Mouse (Mus musculus): ENCODE results near the gene Vmn1r4. TPM values are rescaled to one million over a fixed set of nuclear protein-coding genes. Genes with fewer than 3 reads are reported as not detected.

Gene Vmn1r4
- polyA plus RNA-seq, 1 experiment from 2014 or later, result 0.16 TPM

GRCm38 (mm10) chr6:56901824-56902386, 21.9 kb upstream of the Vmn1r4 start:
- no peaks in the 10 kb centered on the region for H3K9me3 ChIP-seq (replicated peaks; ENCODE audit: control insufficient read depth, low read length)
- peak; percentile 65 for ATAC-seq (replicated peaks; ENCODE audit: extremely low read depth, insufficient read depth, low FRiP score)
- peaks cover 47% of the 10 kb centered on the region for H3K4me1 ChIP-seq (ENCODE audit: control insufficient read depth, insufficient read depth, low read length)
- peak overlapping the region; percentile 66 for H3K4me2 ChIP-seq (ENCODE audit: low read depth, low read length)
- no peaks in the 10 kb centered on the region for H3K27me3 ChIP-seq (ENCODE audit: control insufficient read depth, insufficient read depth, low read length)
- peak overlapping the region; percentile 53 for H3K4me3 ChIP-seq (ENCODE audit: low read length)
- peak overlapping the region; percentile 54 for H3K9ac ChIP-seq (ENCODE audit: low read length)
- WGBS, result 15% methylated on average over 12 of the region's 12 CpGs
- H3K36me3 ChIP-seq (ENCODE audit: control insufficient read depth, insufficient read depth), result no peaks in the 10 kb centered on the region
- peak overlapping the region; percentile 81 for H3K27ac ChIP-seq (ENCODE audit: low read length)

- H3K9me3 ChIP-seq (replicated peaks; ENCODE audit: control insufficient read depth, low read length), result no peaks in the 10 kb centered on the region
- H3K9ac ChIP-seq (ENCODE audit: low read length), result no peak overlapping the region
- H3K27ac ChIP-seq (ENCODE audit: low read length), result peak overlapping the region; percentile 49
- H3K4me2 ChIP-seq (ENCODE audit: low read depth, low read length), result no peak overlapping the region
- H3K4me1 ChIP-seq (ENCODE audit: control insufficient read depth, insufficient read depth, low read length), result peaks cover 47% of the 10 kb centered on the region
- no peaks in the 10 kb centered on the region for H3K36me3 ChIP-seq (ENCODE audit: control insufficient read depth, insufficient read depth)
- H3K4me3 ChIP-seq (ENCODE audit: low read length), result no peak overlapping the region
- 57% methylated on average over 7 of the region's 7 CpGs for WGBS
- 0 out of 2 replicates have a peak, but pooled peaks have one; percentile 23 for ATAC-seq (replicated peaks; ENCODE audit: extremely low read depth, insufficient read depth, low FRiP score)
- H3K27me3 ChIP-seq (ENCODE audit: control insufficient read depth, insufficient read depth, low read length), result no peaks in the 10 kb centered on the region
These were observed 21.0 kb upstream of the Vmn1r4 start for GRCm38 (mm10) chr6:56902606-56903520.

- H3K27me3 ChIP-seq (ENCODE audit: control insufficient read depth, insufficient read depth, low read length), result no peaks in the 10 kb centered on the region
- no peaks in the 10 kb centered on the region for H3K9me3 ChIP-seq (replicated peaks; ENCODE audit: control insufficient read depth, low read length)
- no peak overlapping the region for H3K4me3 ChIP-seq (ENCODE audit: low read length)
- peak overlapping the region; percentile 77 for H3K27ac ChIP-seq (ENCODE audit: low read length)
- ATAC-seq (replicated peaks; ENCODE audit: extremely low read depth, insufficient read depth, low FRiP score), result peak; percentile 67
- H3K9ac ChIP-seq (ENCODE audit: low read length), result 0 out of 2 replicates have a peak overlapping the region, but pooled peaks have one; percentile 43
- H3K4me2 ChIP-seq (ENCODE audit: low read depth, low read length), result peak overlapping the region; percentile 47; the same call in 1 of the 2 replicates
- no peaks in the 10 kb centered on the region for H3K36me3 ChIP-seq (ENCODE audit: control insufficient read depth, insufficient read depth)
- peaks cover 47% of the 10 kb centered on the region for H3K4me1 ChIP-seq (ENCODE audit: control insufficient read depth, insufficient read depth, low read length)
- 21% methylated on average over 6 of the region's 6 CpGs for WGBS
These were observed 20.0 kb upstream of the Vmn1r4 start for GRCm38 (mm10) chr6:56903831-56904230.

- Histone ChIP-seq H3K9me3 (replicated peaks; ENCODE audit: control insufficient read depth, low read length) (no peaks in the 10 kb centered on the region), H3K4me2 (ENCODE audit: low read depth, low read length) (no peak overlapping the region; the same call in 1 of the 2 replicates), H3K27ac (ENCODE audit: low read length) (peak overlapping the region; percentile 77), H3K27me3 (ENCODE audit: control insufficient read depth, insufficient read depth, low read length) (no peaks in the 10 kb centered on the region), H3K4me1 (ENCODE audit: control insufficient read depth, insufficient read depth, low read length) (peaks cover 45% of the 10 kb centered on the region), H3K9ac (ENCODE audit: low read length) (0 out of 2 replicates have a peak overlapping the region, but pooled peaks have one; percentile 14), H3K4me3 (ENCODE audit: low read length) (no peak overlapping the region), H3K36me3 (ENCODE audit: control insufficient read depth, insufficient read depth) (no peaks in the 10 kb centered on the region)
- 56% methylated on average over 1 of the region's 1 CpGs for WGBS
- no peak for ATAC-seq (replicated peaks; ENCODE audit: extremely low read depth, insufficient read depth, low FRiP score)
These were observed 19.5 kb upstream of the Vmn1r4 start for GRCm38 (mm10) chr6:56904330-56904729.

GRCm38 (mm10) chr6:56904982-56905381, 18.8 kb upstream of the Vmn1r4 start:
- H3K36me3 ChIP-seq (ENCODE audit: control insufficient read depth, insufficient read depth), result no peaks in the 10 kb centered on the region
- 82% methylated on average over 2 of the region's 2 CpGs for WGBS
- no peak overlapping the region for H3K4me2 ChIP-seq (ENCODE audit: low read depth, low read length)
- H3K27me3 ChIP-seq (ENCODE audit: control insufficient read depth, insufficient read depth, low read length), result no peaks in the 10 kb centered on the region
- no peak overlapping the region for H3K4me3 ChIP-seq (ENCODE audit: low read length)
- peaks cover 39% of the 10 kb centered on the region for H3K4me1 ChIP-seq (ENCODE audit: control insufficient read depth, insufficient read depth, low read length)
- H3K9ac ChIP-seq (ENCODE audit: low read length), result no peak overlapping the region
- ATAC-seq (replicated peaks; ENCODE audit: extremely low read depth, insufficient read depth, low FRiP score), result no peak
- no peaks in the 10 kb centered on the region for H3K9me3 ChIP-seq (replicated peaks; ENCODE audit: control insufficient read depth, low read length)
- peak overlapping the region; percentile 77 for H3K27ac ChIP-seq (ENCODE audit: low read length)

GRCm38 (mm10) chr6:56905486-56905885, 18.3 kb upstream of the Vmn1r4 start:
- no peaks in the 10 kb centered on the region for H3K36me3 ChIP-seq (ENCODE audit: control insufficient read depth, insufficient read depth)
- no peak overlapping the region for H3K4me3 ChIP-seq (ENCODE audit: low read length)
- no peaks in the 10 kb centered on the region for H3K9me3 ChIP-seq (replicated peaks; ENCODE audit: control insufficient read depth, low read length)
- peaks cover 38% of the 10 kb centered on the region for H3K4me1 ChIP-seq (ENCODE audit: control insufficient read depth, insufficient read depth, low read length)
- no peak overlapping the region for H3K4me2 ChIP-seq (ENCODE audit: low read depth, low read length)
- H3K27ac ChIP-seq (ENCODE audit: low read length), result no peak overlapping the region
- no peak overlapping the region for H3K9ac ChIP-seq (ENCODE audit: low read length)
- ATAC-seq (replicated peaks; ENCODE audit: extremely low read depth, insufficient read depth, low FRiP score), result no peak
- H3K27me3 ChIP-seq (ENCODE audit: control insufficient read depth, insufficient read depth, low read length), result no peaks in the 10 kb centered on the region
- WGBS, result 91% methylated on average over 5 of the region's 5 CpGs

- H3K27me3 ChIP-seq (ENCODE audit: control insufficient read depth, insufficient read depth, low read length), result no peaks in the 10 kb centered on the region
- no peak overlapping the region for H3K9ac ChIP-seq (ENCODE audit: low read length)
- H3K27ac ChIP-seq (ENCODE audit: low read length), result no peak overlapping the region
- 74% methylated on average over 8 of the region's 8 CpGs for WGBS
- H3K4me3 ChIP-seq (ENCODE audit: low read length), result no peak overlapping the region
- no peaks in the 10 kb centered on the region for H3K9me3 ChIP-seq (replicated peaks; ENCODE audit: control insufficient read depth, low read length)
- ATAC-seq (replicated peaks; ENCODE audit: extremely low read depth, insufficient read depth, low FRiP score), result no peak
- no peaks in the 10 kb centered on the region for H3K36me3 ChIP-seq (ENCODE audit: control insufficient read depth, insufficient read depth)
- peaks cover 35% of the 10 kb centered on the region for H3K4me1 ChIP-seq (ENCODE audit: control insufficient read depth, insufficient read depth, low read length)
- no peak overlapping the region for H3K4me2 ChIP-seq (ENCODE audit: low read depth, low read length)
These were observed 17.5 kb upstream of the Vmn1r4 start for GRCm38 (mm10) chr6:56906121-56906846.

GRCm38 (mm10) chr6:56907973-56908372, 15.8 kb upstream of the Vmn1r4 start:
- no peak for ATAC-seq (replicated peaks; ENCODE audit: extremely low read depth, insufficient read depth, low FRiP score)
- H3K4me2 ChIP-seq (ENCODE audit: low read depth, low read length), result no peak overlapping the region
- H3K4me3 ChIP-seq (ENCODE audit: low read length), result no peak overlapping the region
- peaks cover 23% of the 10 kb centered on the region for H3K4me1 ChIP-seq (ENCODE audit: control insufficient read depth, insufficient read depth, low read length)
- 86% methylated on average over 3 of the region's 3 CpGs for WGBS
- no peaks in the 10 kb centered on the region for H3K9me3 ChIP-seq (replicated peaks; ENCODE audit: control insufficient read depth, low read length)
- no peaks in the 10 kb centered on the region for H3K27me3 ChIP-seq (ENCODE audit: control insufficient read depth, insufficient read depth, low read length)
- H3K9ac ChIP-seq (ENCODE audit: low read length), result no peak overlapping the region
- H3K36me3 ChIP-seq (ENCODE audit: control insufficient read depth, insufficient read depth), result no peaks in the 10 kb centered on the region
- no peak overlapping the region for H3K27ac ChIP-seq (ENCODE audit: low read length)
